Mouse (Mus musculus): Measurements from ENCODE around the gene Adamts9. TPM values are rescaled to one million over a fixed set of nuclear protein-coding genes. Genes with fewer than 3 reads are reported as not detected.

Gene Adamts9
- polyA plus RNA-seq, 1 experiment from 2014 or later = 6.9 TPM

DNA sequence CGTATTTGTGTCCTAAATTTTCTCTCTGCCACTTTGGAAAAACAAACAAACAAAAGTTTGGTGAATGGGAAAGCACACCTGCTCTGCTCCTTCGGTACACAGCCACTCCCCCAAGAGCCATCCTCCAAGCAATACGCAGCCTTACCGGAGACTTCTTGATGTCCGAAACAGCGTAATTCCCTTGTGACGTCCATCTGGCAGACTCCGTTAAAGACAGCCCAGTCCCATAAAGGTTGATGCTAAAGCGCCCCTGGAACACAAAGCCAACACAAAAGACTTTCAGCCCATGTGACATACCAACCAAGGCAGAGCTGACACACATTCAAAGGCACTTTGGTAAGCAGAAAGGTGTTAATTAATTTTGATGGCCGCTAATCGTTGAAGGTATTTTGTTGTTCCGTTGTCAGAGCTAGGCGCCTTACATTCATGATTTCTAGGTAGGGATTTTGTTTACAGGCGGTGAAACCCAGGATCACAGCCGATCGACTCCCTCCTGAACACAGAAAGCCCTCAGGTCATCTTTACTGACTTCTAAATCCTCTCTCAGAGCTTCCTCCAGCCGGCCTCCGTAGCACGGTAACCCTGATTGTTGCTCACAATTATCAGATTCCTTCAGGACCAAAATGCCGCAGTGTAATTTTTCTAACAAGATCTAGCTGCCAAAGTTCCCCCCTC lies 156.5 kb downstream of the Adamts9 start:
- ATAC-seq (ENCODE audit: insufficient number of reproducible peaks, low FRiP score, low TSS enrichment, low read depth) = 0 out of 2 replicates have a peak, but pooled peaks have one; percentile 3
- peak overlapping the region; percentile 18 for H3K4me3 ChIP-seq
- peak overlapping the region; percentile 52 for H3K4me2 ChIP-seq
- 8% methylated on average over 20 of the region's 20 CpGs for WGBS
- 0 out of 2 replicates have a peak overlapping the region, but pooled peaks have one; percentile 2 for H3K9ac ChIP-seq
- 0 out of 2 replicates have a peak, but pooled peaks cover 4% of the 10 kb centered on the region for H3K36me3 ChIP-seq
- no peaks in the 10 kb centered on the region for H3K9me3 ChIP-seq
- H3K27ac ChIP-seq = no peak overlapping the region
- H3K27me3 ChIP-seq = peaks cover 6% of the 10 kb centered on the region; the same call in 1 of the 2 replicates
- H3K4me1 ChIP-seq = peaks cover 8% of the 10 kb centered on the region; the same call in 1 of the 2 replicates

DNA sequence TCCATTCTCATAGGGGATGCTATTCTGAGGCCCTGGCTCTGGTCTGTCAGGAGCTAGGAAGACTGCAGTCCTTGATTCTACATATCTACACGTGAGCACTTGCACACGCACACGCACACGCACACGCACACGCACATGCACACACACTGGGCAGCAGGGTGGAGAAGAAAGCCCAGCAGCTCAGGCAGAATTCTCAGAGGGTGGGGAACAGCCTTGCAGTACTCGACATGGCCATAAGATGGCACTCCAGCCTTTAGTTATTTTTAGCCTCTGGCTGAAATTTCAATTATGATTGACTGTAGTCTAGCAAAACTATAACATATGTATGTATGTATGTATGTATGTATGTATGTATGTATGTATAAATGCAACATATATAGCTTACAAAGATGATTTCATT lies 158.5 kb downstream of the Adamts9 start:
- no peak overlapping the region for H3K4me2 ChIP-seq
- peaks cover 6% of the 10 kb centered on the region; the same call in 1 of the 2 replicates for H3K27me3 ChIP-seq
- H3K9me3 ChIP-seq = no peaks in the 10 kb centered on the region
- peaks cover 8% of the 10 kb centered on the region; the same call in 1 of the 2 replicates for H3K4me1 ChIP-seq
- H3K9ac ChIP-seq = no peak overlapping the region
- 0 out of 2 replicates have a peak, but pooled peaks cover 2% of the 10 kb centered on the region for H3K36me3 ChIP-seq
- WGBS = 11% methylated on average over 7 of the region's 7 CpGs
- no peak overlapping the region for H3K27ac ChIP-seq
- no peak for ATAC-seq (ENCODE audit: insufficient number of reproducible peaks, low FRiP score, low TSS enrichment, low read depth)
- no peak overlapping the region for H3K4me3 ChIP-seq

GRCm38 (mm10) chr6:92781446-92781845 lies 161.8 kb downstream of the Adamts9 start:
- no peaks in the 10 kb centered on the region for H3K9me3 ChIP-seq
- H3K4me1 ChIP-seq = no peaks in the 10 kb centered on the region
- H3K4me2 ChIP-seq = no peak overlapping the region
- H3K27me3 ChIP-seq = peaks cover 6% of the 10 kb centered on the region; the same call in 1 of the 2 replicates
- no peaks in the 10 kb centered on the region for H3K36me3 ChIP-seq
- H3K9ac ChIP-seq = no peak overlapping the region
- no peak for ATAC-seq (ENCODE audit: insufficient number of reproducible peaks, low FRiP score, low TSS enrichment, low read depth)
- no peak overlapping the region for H3K27ac ChIP-seq
- WGBS = 81% methylated on average over 6 of the region's 6 CpGs
- H3K4me3 ChIP-seq = no peak overlapping the region

DNA sequence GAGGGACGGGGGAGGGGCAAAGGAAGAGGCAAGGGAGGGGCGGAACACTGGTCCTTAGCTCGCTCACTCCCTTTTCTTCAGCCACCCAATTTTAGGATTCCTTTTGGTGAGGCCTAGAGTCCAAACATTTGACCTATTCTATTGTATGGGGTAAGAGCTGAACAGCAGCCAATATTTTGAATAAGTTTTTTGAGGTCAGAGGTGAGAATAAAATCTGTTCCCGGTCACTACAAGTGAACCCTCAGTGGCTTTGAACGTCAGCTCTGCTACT lies 163.4 kb downstream of the Adamts9 start:
- no peak for ATAC-seq (ENCODE audit: insufficient number of reproducible peaks, low FRiP score, low TSS enrichment, low read depth)
- no peak overlapping the region for H3K4me3 ChIP-seq
- H3K27me3 ChIP-seq = no peaks in the 10 kb centered on the region
- no peak overlapping the region for H3K9ac ChIP-seq
- H3K4me2 ChIP-seq = no peak overlapping the region
- H3K9me3 ChIP-seq = no peaks in the 10 kb centered on the region
- no peaks in the 10 kb centered on the region for H3K4me1 ChIP-seq
- peaks cover 2% of the 10 kb centered on the region; the same call in 1 of the 2 replicates for H3K36me3 ChIP-seq
- 50% methylated on average over 5 of the region's 5 CpGs for WGBS
- H3K27ac ChIP-seq = no peak overlapping the region

DNA sequence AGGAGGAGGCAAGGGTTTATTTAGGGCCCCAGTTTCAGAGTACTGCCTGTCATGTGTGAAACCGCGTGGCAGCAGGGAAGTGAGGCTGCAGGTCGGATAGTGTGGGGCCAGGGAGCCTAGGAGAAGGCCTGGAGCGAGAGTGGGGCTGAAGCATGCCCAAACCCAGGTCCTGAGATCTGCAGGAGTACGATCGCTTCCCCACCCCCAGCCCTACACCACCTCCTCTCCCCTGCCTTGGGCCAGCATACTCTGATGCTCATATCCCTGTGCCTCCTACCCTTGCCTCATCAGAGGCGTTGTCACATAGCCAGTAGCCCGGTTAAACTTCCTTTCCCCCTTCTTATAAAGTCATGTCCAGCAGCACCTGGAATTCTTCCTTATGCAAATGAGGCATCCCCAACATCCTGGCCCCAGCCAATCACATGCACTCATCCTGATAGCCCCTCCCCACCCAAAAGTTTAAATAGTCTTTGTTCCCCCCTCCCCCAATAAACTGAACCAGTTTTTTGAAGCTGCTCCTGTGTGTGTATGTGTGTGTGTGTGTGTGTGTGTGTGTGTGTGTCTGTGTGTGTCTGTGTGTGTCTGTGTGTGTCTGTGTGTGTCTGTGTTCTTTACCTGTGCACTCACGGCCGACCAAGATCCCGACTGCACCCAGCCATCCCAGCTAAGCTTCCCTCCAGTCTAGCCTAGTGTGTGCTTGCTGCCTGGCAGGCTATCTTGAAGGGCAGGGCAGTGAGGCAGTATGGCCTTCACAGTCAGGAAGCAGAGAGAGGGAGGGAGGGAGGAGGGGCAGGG lies 164.0 kb downstream of the Adamts9 start:
- ATAC-seq (ENCODE audit: insufficient number of reproducible peaks, low FRiP score, low TSS enrichment, low read depth) = no peak
- Histone ChIP-seq H3K27ac (no peak overlapping the region), H3K9me3 (no peaks in the 10 kb centered on the region), H3K4me3 (no peak overlapping the region), H3K4me2 (no peak overlapping the region), H3K9ac (no peak overlapping the region), H3K4me1 (no peaks in the 10 kb centered on the region), H3K27me3 (no peaks in the 10 kb centered on the region), H3K36me3 (peaks cover 2% of the 10 kb centered on the region; the same call in 1 of the 2 replicates)
- WGBS = 71% methylated on average over 11 of the region's 11 CpGs

DNA sequence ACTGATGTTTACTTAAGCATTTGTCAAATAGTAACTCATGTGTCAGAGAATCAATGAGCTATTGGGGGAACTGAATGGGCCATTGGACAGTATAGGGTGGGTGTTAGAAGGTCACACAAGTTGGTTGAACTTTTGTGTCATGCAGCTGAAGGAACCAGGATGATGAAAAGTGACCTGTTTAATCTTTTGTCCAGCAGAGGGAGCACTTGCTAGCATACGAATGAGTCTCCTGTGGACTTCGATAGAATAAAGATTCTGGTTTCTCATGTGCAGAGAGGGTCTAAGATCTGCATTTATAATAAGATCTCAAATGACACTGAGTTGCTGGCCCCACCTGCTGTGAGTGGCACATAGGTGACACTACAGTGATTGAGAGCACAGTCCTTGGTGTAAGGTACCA lies 166.9 kb downstream of the Adamts9 start:
- Histone ChIP-seq H3K27me3 (no peaks in the 10 kb centered on the region), H3K4me1 (no peaks in the 10 kb centered on the region), H3K4me2 (no peak overlapping the region), H3K36me3 (peaks cover 2% of the 10 kb centered on the region; the same call in 1 of the 2 replicates), H3K9me3 (no peaks in the 10 kb centered on the region), H3K9ac (no peak overlapping the region), H3K4me3 (no peak overlapping the region), H3K27ac (no peak overlapping the region)
- no peak for ATAC-seq (ENCODE audit: insufficient number of reproducible peaks, low FRiP score, low TSS enrichment, low read depth)
- 14% methylated on average over 2 of the region's 2 CpGs for WGBS

- Histone ChIP-seq H3K27me3 (no peaks in the 10 kb centered on the region), H3K4me1 (0 out of 2 replicates have a peak, but pooled peaks cover 3% of the 10 kb centered on the region), H3K9me3 (no peaks in the 10 kb centered on the region), H3K36me3 (no peaks in the 10 kb centered on the region), H3K9ac (no peak overlapping the region), H3K4me3 (no peak overlapping the region), H3K4me2 (no peak overlapping the region), H3K27ac (no peak overlapping the region)
- WGBS = 38% methylated on average over 3 of the region's 3 CpGs
- no peak for ATAC-seq (ENCODE audit: insufficient number of reproducible peaks, low FRiP score, low TSS enrichment, low read depth)
These were observed 180.9 kb downstream of the Adamts9 start for GRCm38 (mm10) chr6:92762372-92762771.

GRCm38 (mm10) chr6:92759616-92760015 lies 183.7 kb downstream of the Adamts9 start:
- H3K9me3 ChIP-seq = no peaks in the 10 kb centered on the region
- no peaks in the 10 kb centered on the region for H3K27me3 ChIP-seq
- no peak overlapping the region for H3K27ac ChIP-seq
- H3K4me3 ChIP-seq = no peak overlapping the region
- 0 out of 2 replicates have a peak, but pooled peaks cover 3% of the 10 kb centered on the region for H3K4me1 ChIP-seq
- H3K4me2 ChIP-seq = no peak overlapping the region
- H3K9ac ChIP-seq = no peak overlapping the region
- no peak for ATAC-seq (ENCODE audit: insufficient number of reproducible peaks, low FRiP score, low TSS enrichment, low read depth)
- no peaks in the 10 kb centered on the region for H3K36me3 ChIP-seq

DNA sequence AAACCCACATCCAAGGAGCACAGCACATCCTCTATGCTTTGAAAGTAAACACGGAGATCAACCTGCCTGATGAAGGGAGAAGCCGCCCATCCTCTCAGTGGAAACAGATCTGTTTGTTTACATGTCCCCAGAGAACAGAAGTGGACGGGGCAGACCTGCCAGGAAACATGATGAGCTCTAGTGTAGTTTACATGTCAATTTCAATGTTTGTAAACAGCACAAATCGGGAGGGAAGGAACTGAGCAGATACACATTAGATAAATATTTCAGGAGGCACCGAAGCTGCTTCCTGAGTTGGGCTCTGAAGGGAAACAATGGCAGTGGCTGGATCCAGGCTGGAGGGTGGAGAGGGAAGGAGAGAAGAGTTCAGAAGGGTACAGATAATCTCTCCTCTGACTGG lies 187.5 kb downstream of the Adamts9 start:
- Histone ChIP-seq H3K4me2 (no peak overlapping the region), H3K27ac (no peak overlapping the region), H3K4me1 (no peaks in the 10 kb centered on the region), H3K9me3 (no peaks in the 10 kb centered on the region), H3K4me3 (no peak overlapping the region), H3K36me3 (no peaks in the 10 kb centered on the region), H3K27me3 (no peaks in the 10 kb centered on the region), H3K9ac (no peak overlapping the region)
- ATAC-seq (ENCODE audit: insufficient number of reproducible peaks, low FRiP score, low TSS enrichment, low read depth) = no peak
- WGBS = 24% methylated on average over 5 of the region's 5 CpGs

GRCm38 (mm10) chr6:92752737-92753136 lies 190.6 kb downstream of the Adamts9 start:
- no peak overlapping the region for H3K9ac ChIP-seq
- no peak overlapping the region for H3K4me2 ChIP-seq
- no peaks in the 10 kb centered on the region for H3K27me3 ChIP-seq
- WGBS = 79% methylated on average over 2 of the region's 2 CpGs
- H3K4me3 ChIP-seq = no peak overlapping the region
- H3K4me1 ChIP-seq = no peaks in the 10 kb centered on the region
- H3K27ac ChIP-seq = no peak overlapping the region
- no peak for ATAC-seq (ENCODE audit: insufficient number of reproducible peaks, low FRiP score, low TSS enrichment, low read depth)
- H3K36me3 ChIP-seq = no peaks in the 10 kb centered on the region
- H3K9me3 ChIP-seq = no peaks in the 10 kb centered on the region

DNA sequence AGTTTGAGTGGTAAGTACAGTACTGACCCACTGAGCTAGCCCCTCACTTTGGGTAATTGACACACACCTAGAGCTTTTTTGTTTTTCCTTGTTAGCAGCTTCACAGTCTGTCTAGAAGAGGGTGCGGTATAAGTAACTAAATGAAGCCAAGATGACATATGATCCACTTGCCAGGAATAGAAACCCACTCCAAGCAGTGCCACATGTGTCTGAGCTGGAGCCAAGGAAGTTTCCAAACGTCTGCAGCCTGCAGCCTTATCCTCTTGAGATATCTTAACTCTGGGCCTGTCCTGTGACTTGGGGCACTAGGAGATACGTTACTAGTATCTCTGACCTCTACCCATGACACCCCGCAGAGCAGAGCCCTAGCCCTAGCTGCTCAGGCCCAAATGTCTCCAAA lies 193.9 kb downstream of the Adamts9 start:
- no peak overlapping the region for H3K9ac ChIP-seq
- no peaks in the 10 kb centered on the region for H3K9me3 ChIP-seq
- no peak overlapping the region for H3K4me2 ChIP-seq
- no peaks in the 10 kb centered on the region for H3K27me3 ChIP-seq
- WGBS = 59% methylated on average over 4 of the region's 4 CpGs
- ATAC-seq (ENCODE audit: insufficient number of reproducible peaks, low FRiP score, low TSS enrichment, low read depth) = no peak
- no peak overlapping the region for H3K27ac ChIP-seq
- no peak overlapping the region for H3K4me3 ChIP-seq
- no peaks in the 10 kb centered on the region for H3K4me1 ChIP-seq
- no peaks in the 10 kb centered on the region for H3K36me3 ChIP-seq

DNA sequence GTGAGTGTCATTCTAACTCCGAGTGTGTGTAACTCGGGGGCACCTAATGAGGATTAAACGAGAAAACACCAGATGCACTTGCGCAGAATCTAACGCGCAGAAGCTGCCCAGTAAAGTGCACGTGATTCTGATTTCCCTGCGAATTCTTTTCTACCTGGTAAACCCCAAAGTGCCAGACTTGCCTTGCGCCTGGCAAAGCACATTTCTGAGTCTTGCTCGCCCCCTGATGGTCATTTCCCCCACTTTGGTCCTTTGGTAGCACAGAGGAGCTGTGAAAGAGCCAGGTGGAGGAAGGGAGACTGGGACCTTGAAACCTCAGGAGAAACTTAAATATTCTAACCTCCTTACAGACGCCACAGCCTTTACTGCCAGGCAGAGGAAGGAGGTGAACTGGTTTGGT lies 199.7 kb downstream of the Adamts9 start:
- Histone ChIP-seq H3K4me1 (no peaks in the 10 kb centered on the region), H3K27me3 (no peaks in the 10 kb centered on the region), H3K36me3 (no peaks in the 10 kb centered on the region), H3K27ac (no peak overlapping the region), H3K9ac (no peak overlapping the region), H3K9me3 (no peaks in the 10 kb centered on the region), H3K4me2 (peak overlapping the region; percentile 36), H3K4me3 (no peak overlapping the region)
- no peak for ATAC-seq (ENCODE audit: insufficient number of reproducible peaks, low FRiP score, low TSS enrichment, low read depth)
- WGBS = 2% methylated on average over 11 of the region's 11 CpGs
